Mouse (Mus musculus) cerebellum, adult 2 months (tissue): ENCODE results near the gene Wnt1.

Experiments
- CTCF ChIP-seq: fragments of 200-500 bp; IDR thresholded peaks from 2 replicates; pipeline ENCODE4 v1.5.1; 2011; ENCODE audit warnings: low read depth, mild to moderate bottlenecking, control low read depth, low read length, moderate library complexity, borderline replicate concordance; ENCODE audit not compliant: insufficient read depth
- POLR2A ChIP-seq: fragments of 200-500 bp; IDR thresholded peaks from 2 replicates; pipeline ENCODE4 v1.6.1; 2011; ENCODE audit warnings: low read length, control low read depth, borderline replicate concordance; ENCODE audit not compliant: insufficient read depth

- TF ChIP-seq CTCF (no peak), POLR2A (no peak)
Observed at GRCm38 (mm10) chr15:98781166-98781565, 8.5 kb upstream of the Wnt1 start.
